Mouse (Mus musculus) layer of hippocampus, postnatal 25 days (tissue): ENCODE results near the gene Thtpa. TPM values are rescaled to one million over a fixed set of nuclear protein-coding genes. Genes with fewer than 3 reads are reported as not detected.
A peak's percentile ranks its signal among the peaks of the same experiment; 100 is the strongest.

Experiments
- DNase-seq, 2 experiments: peaks; one replicate each; pipeline ENCODE4 v3.0.0; 2022; ENCODE audit warnings: mixed read lengths in 2 of 2, low spot score in 1 of 2; ENCODE audit errors: extremely low spot score in 1 of 2
- total RNA-seq, 2 experiments: library from RNA; stranded (reverse); gene quantifications; 2 replicates each; pipeline ENCODE4 v1.2.3; 2021

The Thtpa gene
- total RNA-seq, 2 experiments from 2014 or later = 21.9 to 22.9 TPM

DNA sequence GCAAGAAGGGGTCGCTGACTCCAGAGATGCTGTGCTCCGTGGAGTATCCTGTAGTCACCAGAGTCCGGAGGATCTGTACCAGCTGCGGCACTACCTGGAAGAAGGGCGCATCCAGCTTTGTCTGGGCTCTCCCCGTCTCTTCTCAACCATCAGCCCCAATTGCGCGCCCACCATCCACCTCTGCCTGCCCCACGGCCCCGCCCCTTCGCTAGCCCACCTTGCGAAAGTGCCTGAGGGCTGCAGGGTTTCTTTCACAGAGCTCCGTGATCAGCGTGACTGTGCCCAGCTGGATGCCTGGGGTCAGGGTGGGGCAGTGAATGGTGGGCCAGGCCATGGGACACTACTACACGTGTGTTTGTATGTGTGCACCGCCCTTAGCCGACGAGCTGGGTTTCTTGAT, 9.8 kb downstream of the Thtpa start:
- DNase-seq = no peak

DNA sequence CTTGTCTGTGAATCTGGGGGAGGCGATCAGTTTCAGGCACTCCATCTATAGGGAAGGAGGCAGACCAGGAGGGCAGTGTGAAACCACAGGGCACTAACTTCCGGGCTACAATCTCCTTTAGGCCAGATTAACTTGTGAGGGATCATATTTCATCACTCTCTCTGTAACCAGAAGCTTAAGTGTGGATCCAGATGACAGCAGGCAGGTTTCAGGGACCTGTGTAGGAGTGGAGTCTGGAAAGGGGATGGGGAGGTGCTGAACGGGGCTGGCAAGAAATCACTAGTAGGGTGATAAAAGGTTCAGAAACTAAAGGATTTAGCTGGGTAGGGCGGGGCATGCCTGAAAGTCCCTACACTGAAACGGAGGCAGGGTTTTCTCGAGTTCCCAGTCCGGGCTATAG, 10.8 kb downstream of the Thtpa start:
- DNase-seq = no peak

DNA sequence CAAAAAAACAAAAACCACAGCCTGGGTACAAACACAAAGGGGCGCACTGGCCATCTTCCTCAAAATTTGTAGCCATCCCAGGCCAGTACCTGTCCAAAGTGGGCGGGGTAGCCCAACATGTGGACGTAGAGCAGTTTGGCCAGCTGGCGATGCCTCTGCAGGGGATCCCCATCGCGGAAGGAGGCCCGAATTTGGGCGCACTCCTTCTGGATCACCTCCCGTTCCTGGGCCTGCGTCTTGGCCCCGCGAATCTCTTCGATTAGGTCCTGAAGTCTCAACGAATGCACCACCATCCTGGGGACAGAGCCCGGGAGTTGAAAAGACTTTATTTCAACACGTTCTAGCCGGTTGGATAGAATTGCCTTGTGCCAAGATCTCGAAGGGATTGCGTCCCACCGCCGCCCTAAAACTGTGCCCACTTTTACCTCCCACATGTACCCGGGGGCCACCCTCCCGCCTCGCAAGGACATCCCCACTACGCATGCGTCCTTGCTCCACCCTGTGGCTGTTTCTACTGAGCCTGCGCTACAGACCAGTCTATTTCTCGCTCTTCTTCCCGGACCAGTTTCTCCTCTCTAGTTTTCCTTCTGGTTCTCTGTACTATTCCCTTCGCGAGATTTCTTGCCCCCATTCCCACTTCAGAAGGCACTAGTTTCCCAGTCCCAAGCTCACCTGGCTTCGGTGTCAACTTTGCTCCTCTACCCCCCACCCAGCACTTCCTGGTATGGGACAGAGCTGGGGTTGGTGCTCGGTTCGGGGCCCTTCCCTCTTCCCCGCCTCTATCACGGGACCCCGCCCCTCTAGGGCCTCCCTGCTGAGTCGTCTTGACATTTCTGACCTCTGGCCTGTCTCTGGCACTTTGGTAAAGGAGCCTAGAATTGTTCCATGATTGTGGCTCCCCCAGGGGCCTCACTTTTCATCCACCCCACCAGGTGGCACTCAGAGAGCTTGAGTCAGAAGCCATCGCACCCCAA, 11.5 kb downstream of the Thtpa start, which contains the start of gene Ap1g2:
TSS of gene Ap1g2 (minus strand) at position 758 of the 974 bp plus-strand sequence.
- peak; percentile 73 to 83 for DNase-seq

DNA sequence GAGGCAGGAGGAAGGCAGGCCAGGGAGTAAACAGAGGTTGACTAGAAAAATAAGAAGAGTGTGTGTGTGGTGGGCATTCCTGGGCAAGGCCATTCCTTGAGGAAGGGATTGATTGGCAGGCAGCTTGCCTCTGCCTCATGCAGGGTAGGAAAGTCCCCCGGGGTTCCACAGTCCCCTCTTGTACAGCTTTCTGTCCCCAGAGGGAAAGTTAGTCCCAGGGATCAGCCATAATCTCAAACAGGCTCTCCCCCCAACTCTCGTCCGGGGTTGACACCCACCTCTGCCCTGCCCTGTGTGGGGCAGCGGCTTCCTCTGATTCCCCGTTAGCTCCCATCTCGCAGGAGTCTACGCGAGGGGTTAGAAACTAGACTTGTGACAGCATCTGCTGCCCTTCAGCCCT, 12.4 kb downstream of the Thtpa start:
- DNase-seq = no peak

DNA sequence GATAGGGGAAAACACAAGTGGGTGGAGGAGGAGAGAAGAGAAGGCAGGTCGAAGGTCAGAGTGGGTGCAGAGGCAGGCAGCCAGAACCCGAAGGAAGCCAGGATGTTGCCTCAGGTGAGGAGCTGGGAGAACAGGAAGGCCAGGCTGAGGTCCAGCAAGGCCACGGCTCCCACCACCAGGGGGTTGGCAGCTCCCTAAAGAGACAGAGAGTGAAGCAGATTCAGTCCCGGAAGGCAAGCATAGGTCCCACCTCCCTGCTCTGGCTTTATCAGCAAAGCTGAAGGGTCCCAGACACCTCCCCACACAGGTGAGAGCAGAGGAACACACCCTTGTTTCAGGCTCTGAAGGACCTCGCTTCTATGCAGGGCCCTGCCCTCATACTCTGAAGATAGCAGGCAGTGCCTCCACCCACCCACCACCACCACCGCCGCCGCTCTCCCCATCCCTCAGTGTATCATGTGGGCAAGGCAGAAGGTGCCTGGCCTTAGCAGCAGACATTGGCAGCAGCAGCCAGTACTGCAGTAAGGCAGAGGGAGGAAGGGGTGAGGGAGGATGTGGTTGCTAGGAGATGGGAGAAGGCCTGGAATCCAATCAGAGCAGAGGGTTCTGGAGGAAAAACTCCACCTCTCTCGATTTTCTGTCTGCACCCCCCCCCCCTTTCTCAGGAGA, 13.8 kb downstream of the Thtpa start:
- DNase-seq = no peak

DNA sequence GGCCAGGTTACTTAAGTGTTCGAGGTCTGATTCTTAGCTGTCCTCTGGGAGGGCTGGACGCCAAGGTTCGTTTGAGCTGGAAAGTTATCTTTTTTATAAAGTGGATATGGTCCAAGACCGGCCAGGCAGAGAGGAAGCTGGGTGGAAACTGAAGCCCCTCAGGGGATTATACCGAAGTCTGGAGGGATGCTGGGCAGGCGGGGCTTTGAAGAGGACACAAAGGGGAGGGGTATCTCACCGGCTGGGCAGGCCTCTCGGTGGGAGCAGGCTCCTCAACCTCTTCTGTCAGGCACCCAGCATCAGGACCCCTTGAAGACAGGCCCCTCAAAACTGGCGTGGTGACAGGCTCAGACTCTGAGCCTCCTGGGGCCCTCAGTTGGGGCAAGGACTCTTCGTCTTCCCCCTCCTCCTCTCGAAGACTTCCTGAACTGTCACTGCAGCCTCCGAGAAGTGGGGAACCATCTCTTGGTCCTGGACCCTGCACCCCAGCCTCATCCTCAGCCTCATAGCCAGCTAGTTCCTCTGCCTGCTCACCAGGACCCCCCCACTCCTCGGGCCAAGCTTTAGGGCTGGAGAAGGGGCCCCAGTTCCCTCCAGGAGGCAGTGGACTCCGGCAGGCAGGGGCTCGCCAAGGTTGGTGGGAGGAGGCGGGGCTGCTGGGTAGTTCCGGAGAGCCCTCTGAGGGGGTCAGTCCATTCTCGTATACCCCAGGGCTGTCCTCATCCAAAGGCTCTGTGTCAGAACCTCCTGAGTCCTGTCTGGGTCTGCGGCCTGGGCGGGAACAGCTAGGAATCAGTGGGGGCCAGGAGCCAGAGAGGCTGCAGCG, 14.7 kb downstream of the Thtpa start:
- no peak for DNase-seq

DNA sequence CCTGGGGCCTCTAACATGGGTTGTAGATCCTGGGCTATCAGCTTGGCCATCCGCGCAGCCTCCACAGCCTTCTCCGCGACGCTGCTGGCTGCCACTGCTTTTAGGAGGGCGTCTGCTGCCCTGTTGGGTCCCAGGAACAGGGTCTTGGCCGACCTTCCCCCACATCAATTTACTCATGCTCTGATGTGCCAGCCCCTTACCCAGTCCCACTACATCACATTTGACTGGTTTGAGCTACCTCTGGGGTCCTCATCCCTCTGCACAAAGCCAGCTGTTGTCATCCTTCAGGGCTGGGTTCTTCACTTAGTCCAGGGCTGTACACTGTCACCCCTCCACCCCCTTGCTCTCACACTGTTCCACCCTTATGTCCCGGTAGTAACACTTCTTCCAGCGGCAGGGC, 15.5 kb downstream of the Thtpa start:
- DNase-seq = no peak

DNA sequence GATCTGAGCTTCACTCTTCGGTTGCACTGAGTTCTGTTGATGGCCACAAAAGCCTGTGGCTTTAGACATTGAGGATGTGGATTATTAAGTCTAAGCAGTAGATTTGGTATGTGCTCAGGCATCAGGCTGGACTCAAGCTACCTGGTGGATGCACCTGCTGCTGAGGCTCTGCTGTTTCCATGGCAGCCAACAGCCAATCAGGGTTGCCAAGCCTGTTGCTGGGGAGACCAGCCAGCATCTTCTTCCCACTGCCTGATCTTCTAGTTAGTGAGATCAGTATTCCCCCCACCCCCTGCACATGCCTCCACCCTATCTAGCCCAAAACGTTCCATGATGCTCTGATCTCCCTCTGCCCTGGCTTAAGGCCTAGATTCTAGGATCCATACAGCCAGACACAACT, 17.1 kb downstream of the Thtpa start:
- DNase-seq = no peak

DNA sequence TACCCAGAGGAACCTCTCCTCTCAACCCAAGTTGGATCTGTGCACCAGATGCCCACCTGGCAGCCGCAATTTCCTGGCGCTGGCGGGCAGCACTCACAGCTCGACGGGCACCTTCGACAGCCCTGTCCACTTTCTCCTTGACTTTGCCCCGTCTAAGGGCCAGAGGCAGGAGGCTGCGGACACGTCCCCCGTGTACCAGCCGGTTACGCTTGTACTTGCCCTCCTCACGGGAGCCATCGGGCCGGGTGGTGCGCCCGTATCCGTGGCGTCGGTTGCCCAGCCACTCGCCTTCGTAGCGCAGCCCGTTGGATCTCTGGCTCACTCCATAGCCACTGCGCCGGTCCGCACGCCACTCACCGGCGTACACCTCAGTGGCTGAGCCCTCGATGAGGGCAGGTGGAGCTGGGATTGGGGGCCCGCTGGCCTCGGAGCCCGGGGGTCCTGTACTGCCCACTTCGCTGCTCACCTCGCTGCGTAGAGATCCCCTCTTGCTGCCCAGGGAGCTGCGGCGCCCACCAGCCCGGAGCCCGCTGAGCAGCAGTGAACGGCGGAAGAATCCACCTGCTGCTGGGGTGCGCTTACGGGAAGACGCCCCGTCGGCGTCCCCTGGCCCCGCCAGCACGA, 18.9 kb downstream of the Thtpa start:
- DNase-seq = no peak

DNA sequence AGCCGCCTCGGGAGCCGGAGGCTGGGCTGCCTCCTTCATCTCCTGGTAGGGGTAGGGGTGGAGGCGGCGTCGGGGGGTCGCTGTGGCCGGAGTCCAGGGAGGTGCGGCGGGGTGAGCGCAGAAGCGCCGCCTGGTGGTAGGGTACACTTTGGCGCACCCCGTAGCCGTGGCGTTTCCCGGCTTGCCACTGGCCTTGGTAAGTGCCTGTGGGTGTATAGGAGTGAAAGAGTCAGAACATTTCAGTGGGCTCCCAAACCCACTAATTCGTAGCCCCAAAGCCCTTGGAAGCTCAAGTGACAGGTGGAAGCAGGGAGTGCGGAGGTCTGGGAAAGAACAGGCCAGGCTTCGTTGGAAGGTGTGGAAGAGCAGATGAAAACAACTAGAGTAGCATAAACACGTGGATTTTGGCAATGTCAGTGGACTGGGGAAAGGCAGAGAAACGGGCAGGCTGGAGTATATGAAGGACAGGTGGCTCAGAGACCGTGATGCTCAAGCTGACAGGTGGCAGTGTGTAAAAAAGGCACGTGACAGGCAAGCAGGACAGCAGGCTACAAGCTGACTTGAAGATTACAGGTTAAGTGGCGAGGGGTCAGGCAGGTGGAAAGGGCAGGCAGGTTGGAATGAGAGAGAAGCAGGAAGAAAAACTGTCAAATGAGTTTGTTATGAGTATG, 19.5 kb downstream of the Thtpa start:
- DNase-seq = peak in 1 of 2 experiments; percentile 67

DNA sequence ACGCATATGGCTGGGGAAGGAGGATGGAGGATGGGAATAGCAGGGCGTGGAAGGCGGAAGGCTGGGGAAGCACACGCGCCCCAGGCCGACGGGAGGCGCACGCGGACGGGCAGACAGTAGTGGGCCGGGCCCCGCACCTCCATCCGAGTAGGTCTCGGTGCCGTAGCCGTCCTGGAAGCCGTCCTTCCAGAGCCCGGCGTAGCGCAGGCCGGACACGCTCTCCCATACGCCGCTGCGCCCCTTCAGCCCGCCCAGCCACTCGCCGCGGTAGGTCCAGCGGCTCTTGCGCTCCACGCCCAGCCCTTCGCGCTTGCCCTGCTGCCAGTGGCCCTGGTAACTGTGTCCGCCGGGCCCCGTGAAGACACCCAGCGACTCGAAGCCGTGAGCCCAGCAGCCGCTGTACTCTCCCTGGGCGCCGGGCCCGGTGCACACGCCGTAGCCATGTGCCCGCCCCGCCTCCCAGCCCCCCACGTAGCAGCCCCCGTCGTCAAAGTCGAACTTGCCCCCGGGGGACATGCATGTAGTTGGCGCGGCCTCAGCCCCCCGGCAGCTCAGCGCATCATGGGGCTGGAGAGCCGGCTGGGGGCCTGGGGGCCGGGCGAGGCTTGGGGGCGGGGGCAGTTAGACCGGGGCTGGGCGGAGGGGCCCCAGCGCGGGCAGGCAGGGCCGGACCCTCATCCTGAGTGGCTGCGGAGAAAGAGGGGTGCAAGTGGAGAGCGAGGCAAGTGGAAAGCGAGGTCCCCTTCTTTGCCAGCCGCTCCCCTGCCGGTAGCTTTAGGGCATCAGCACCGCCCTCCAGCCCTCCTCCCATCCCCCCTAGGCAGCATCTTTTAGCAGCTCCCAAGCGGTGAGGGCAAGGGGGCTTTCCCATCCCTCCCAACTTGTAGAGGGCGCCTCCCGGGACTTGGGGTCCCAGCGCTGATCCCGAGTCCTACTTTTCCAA, 20.4 kb downstream of the Thtpa start:
- DNase-seq = peak in 1 of 2 experiments; percentile 68

DNA sequence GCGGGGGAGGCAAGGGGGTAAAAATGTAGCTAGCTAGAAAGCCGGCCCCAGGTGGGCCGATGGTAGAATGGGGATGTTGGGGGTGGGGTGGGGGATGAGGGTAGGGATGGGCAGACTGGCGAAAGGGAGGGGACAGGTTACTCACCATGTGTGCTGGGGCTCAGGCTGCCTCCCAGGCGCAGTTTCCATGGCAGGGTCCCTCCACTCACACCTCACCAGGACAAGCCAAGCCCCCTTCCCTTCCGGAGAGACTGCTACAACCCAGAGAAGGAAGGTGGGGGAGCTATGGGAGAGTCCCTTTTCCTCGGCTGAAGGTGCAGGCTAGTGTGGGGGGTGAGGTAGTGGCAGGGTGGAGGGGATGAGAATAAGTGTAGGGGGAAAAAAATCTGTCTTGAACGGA, 21.3 kb downstream of the Thtpa start:
- DNase-seq = peak in 1 of 2 experiments; percentile 46

DNA sequence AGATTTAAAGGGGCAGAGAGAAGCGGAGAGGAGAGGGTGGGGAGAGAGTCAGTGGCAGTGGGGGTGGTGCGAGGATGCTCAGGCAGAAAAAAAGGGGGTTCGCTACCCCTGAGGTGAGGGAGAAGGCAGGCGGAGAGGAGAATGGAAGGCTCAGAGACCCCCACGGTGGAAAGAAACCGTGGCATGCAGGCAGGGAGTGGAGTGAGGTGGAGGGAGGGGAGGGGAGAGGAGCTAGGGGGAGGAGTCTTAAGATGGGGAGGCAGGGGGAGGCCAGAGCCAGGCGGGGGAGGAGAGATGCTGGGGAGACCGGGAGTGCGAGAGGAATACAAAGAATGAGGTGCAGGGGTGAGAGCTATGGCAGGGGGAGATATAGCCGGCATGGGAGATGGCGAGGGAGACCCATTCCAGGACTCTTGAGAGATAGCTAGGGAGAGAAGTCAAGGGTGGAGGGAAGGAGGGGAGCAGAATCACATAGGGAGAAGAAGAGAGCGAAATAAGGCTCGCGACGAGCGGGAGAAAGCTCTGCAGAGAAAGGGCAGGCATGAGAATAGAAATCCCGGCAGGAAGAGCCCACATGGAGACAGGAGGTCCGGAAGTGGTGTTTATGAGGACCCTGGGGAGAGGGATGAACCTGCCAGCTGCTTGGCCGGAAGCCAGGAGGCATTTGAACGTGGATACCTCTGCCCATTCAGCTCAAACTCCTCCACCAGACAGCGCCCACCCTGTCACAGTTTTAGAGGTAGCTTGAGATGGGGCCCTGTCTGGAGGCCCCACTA, 22.0 kb downstream of the Thtpa start, which contains the start of gene Jph4:
TSS of gene Jph4 (minus strand) at position 511 of the 776 bp plus-strand sequence.
- peak in 1 of 2 experiments; percentile 66 for DNase-seq

DNA sequence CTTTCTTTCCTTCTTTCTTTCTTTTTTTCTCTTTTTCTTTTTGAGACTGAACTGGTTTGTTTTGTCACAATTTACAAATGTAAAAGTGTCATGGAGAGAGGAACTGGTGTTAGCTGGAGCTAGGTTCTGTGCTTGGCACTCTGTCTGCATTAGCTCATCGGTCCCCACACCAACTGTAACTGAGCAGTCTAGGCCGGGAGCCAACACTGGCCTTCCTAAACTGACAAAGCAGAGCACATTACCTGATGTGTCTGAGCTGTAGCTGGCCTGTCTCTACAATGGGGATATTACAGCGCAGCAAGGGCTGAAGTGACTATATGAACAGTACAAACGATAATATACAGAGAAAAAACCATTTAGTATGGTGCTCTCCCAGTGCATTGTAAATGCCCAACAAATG, 24.3 kb downstream of the Thtpa start:
- no peak for DNase-seq

DNA sequence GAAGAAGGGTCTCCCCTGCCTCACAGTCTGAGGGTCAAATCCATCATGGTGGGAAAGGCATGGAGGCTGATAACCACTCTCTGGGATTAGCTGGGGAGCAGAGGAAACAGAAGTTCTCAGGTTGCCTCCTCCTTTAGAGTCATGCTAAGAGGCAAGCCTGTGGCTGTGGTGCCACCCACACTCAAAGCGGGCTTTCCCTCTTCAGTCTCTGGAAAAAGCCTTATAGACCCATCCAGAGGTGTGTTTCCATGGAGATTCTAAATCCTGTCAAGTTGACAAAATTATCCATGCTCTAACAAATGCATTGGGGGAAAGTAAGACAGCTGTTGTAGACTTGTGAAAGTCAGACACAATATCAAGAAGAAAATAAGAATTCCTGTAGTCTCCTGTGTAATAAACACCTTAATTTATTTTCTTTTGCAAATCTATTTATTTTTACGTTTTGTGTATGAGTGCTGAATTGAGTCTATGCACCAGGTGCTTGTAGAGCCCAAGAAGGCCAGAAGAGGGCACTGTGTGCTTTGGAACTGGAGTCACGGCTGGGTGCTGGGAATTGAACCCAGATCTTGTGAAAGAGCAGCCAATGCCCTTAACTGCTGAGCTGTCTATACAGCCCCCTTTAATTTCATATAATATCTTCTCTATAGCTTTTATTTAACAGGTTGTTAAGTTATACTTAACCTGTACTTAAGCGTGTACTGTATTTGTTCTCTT, 25.0 kb downstream of the Thtpa start:
- no peak for DNase-seq

DNA sequence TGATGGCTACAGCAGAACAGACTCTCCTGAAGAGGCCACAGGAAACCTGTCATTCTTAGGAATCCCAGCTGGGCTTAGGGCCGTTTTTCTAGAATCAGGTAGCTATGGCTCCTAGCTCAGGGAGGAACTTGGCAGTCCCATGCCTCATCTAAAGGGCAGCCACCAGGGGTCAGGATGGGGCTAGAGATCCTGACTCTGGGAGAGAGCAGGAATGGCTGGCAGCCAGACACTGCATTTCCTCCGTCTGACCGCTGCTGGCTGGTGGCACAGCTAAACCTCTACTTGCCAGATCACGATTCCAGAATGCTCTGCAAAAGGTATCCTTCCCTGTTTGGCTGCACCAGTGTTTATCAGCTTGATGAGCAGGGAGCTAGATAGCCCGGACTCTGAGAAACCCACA, 27.4 kb downstream of the Thtpa start:
- no peak for DNase-seq

DNA sequence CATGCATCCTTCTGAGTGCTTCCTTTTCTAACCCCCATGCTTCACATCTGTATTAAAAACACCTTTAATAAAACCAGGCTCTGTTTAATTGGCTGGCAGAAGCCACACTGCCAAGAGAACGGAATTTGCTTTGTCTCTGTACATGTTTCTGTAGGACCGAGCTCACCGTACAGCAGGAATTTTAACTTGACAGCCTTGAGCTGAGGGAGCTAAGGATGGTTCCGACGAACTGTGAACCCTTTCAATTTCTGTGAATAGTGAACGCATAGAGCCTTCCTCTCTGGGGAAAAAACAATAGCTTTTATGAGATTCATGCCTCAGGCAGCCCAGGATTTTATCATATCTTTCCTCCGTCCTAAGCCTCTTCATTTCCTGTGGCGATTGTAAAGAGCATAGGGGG, 27.8 kb downstream of the Thtpa start:
- no peak for DNase-seq
